Mouse (Mus musculus): Measurements from ENCODE around the gene Col4a3. TPM values are rescaled to one million over a fixed set of nuclear protein-coding genes. Genes with fewer than 3 reads are reported as not detected.

Col4a3 gene
- polyA plus RNA-seq, 1 experiment from 2014 or later = 0.16 TPM

DNA sequence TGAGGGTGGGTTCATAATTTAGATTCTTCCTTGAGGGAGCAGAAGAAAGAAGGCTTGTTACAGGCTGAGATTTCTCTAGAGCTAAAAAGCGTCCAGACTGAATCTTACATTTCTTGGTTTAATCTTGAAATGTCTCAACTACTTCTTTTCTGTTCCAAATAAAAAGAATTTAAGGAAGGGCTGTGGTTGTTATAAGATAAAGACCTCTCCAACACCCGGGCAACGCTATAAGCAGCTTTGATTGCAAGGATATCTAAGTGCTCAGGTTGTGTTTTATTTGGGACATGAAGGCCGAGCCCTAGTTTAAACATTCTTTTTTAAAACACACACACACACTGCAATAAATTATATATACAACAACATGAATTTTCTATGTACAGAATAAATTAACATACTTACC lies 17.3 kb upstream of the Col4a3 start:
- WGBS = 78% methylated on average over 4 of the region's 4 CpGs
- H3K4me3 ChIP-seq (ENCODE audit: low read length) = no peak overlapping the region
- H3K36me3 ChIP-seq (ENCODE audit: control insufficient read depth, insufficient read depth, low read length) = no peaks in the 10 kb centered on the region
- no peak overlapping the region for H3K4me2 ChIP-seq (ENCODE audit: low read depth, low read length)
- H3K27me3 ChIP-seq (replicated peaks; ENCODE audit: control insufficient read depth, insufficient read depth, low read length) = no peaks in the 10 kb centered on the region
- H3K27ac ChIP-seq (ENCODE audit: low read length) = no peak overlapping the region
- H3K9me3 ChIP-seq (ENCODE audit: control insufficient read depth, low read length) = no peaks in the 10 kb centered on the region
- H3K4me1 ChIP-seq (ENCODE audit: control insufficient read depth, insufficient read depth, low read length) = no peaks in the 10 kb centered on the region
- ATAC-seq = no peak
- no peak overlapping the region for H3K9ac ChIP-seq (ENCODE audit: low read depth, low read length)

GRCm38 (mm10) chr1:82571758-82572157 lies 15.0 kb upstream of the Col4a3 start:
- Histone ChIP-seq H3K9me3 (ENCODE audit: control insufficient read depth, low read length) (no peaks in the 10 kb centered on the region), H3K36me3 (ENCODE audit: control insufficient read depth, insufficient read depth, low read length) (no peaks in the 10 kb centered on the region), H3K27ac (ENCODE audit: low read length) (no peak overlapping the region), H3K4me1 (ENCODE audit: control insufficient read depth, insufficient read depth, low read length) (no peaks in the 10 kb centered on the region), H3K4me2 (ENCODE audit: low read depth, low read length) (no peak overlapping the region), H3K4me3 (ENCODE audit: low read length) (no peak overlapping the region), H3K27me3 (replicated peaks; ENCODE audit: control insufficient read depth, insufficient read depth, low read length) (no peaks in the 10 kb centered on the region), H3K9ac (ENCODE audit: low read depth, low read length) (no peak overlapping the region)
- ATAC-seq = no peak
- 70% methylated on average over 1 of the region's 1 CpGs for WGBS

DNA sequence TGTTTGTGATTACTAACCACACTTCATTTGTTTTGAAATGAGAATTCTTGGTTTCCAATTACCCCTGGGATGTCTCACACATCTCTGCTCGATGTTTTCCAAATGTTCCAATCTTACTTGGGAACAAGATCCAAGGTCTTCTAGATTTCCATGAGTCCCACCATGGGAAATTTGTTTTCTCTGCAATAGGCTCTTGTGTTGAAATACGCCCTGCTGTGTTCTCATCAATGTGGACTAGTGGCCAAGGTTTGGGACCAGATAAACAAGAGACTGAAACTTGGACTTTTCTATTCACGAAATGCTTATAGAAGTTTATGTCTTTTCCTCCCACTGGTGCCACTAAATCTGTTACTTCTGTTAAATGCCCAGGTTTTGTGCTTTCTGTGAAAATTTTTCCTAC lies 11.0 kb upstream of the Col4a3 start:
- Histone ChIP-seq H3K27me3 (replicated peaks; ENCODE audit: control insufficient read depth, insufficient read depth, low read length) (no peaks in the 10 kb centered on the region), H3K4me1 (ENCODE audit: control insufficient read depth, insufficient read depth, low read length) (no peaks in the 10 kb centered on the region), H3K4me2 (ENCODE audit: low read depth, low read length) (no peak overlapping the region), H3K9ac (ENCODE audit: low read depth, low read length) (no peak overlapping the region), H3K9me3 (ENCODE audit: control insufficient read depth, low read length) (no peaks in the 10 kb centered on the region), H3K27ac (ENCODE audit: low read length) (no peak overlapping the region), H3K4me3 (ENCODE audit: low read length) (no peak overlapping the region), H3K36me3 (ENCODE audit: control insufficient read depth, insufficient read depth, low read length) (no peaks in the 10 kb centered on the region)
- ATAC-seq = no peak
- 87% methylated on average over 3 of the region's 3 CpGs for WGBS

DNA sequence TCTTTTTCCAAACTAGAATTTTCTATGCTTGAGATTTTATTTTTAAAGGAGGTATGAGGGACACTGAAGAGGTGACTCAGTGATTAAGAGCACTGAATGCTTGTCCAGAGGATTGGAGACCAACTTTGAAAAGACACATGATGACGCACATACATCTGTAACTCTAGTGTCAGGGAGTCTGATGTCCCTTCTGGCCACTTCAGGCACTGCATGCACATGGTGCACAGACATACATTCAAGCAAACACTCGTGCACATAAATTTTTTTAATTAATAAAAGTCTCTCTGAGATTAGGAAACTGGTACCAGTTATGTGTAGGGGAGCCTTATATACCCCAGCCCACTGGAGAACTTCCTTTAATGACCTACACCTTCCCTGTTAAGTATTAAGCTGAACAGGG lies 10.5 kb upstream of the Col4a3 start:
- WGBS = 79% methylated on average over 2 of the region's 2 CpGs
- Histone ChIP-seq H3K4me2 (ENCODE audit: low read depth, low read length) (no peak overlapping the region), H3K4me1 (ENCODE audit: control insufficient read depth, insufficient read depth, low read length) (no peaks in the 10 kb centered on the region), H3K27ac (ENCODE audit: low read length) (no peak overlapping the region), H3K4me3 (ENCODE audit: low read length) (no peak overlapping the region), H3K36me3 (ENCODE audit: control insufficient read depth, insufficient read depth, low read length) (no peaks in the 10 kb centered on the region), H3K9ac (ENCODE audit: low read depth, low read length) (no peak overlapping the region), H3K27me3 (replicated peaks; ENCODE audit: control insufficient read depth, insufficient read depth, low read length) (no peaks in the 10 kb centered on the region), H3K9me3 (ENCODE audit: control insufficient read depth, low read length) (no peaks in the 10 kb centered on the region)
- no peak for ATAC-seq

DNA sequence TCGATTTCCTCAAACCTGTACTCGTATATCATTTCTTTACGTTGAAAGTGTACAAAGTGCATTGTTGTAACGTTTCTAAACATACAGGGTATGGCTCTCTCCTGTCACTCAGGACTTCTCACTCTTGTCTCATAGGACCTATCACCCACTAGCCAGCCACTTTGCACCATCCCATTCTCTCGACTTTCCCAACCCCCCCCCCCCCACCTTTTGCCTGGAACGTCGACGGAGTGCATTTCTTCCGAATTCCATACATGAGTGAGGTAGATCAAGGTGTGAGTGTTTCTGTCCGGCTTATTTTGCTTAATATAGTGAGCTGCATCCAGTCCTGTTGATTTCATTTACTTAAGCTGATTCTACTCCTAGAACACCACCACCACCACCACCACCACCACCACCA lies 9.4 kb upstream of the Col4a3 start:
- H3K27me3 ChIP-seq (replicated peaks; ENCODE audit: control insufficient read depth, insufficient read depth, low read length) = no peaks in the 10 kb centered on the region
- no peaks in the 10 kb centered on the region for H3K4me1 ChIP-seq (ENCODE audit: control insufficient read depth, insufficient read depth, low read length)
- WGBS = 87% methylated on average over 10 of the region's 10 CpGs
- no peak overlapping the region for H3K4me2 ChIP-seq (ENCODE audit: low read depth, low read length)
- no peak overlapping the region for H3K9ac ChIP-seq (ENCODE audit: low read depth, low read length)
- no peak overlapping the region for H3K4me3 ChIP-seq (ENCODE audit: low read length)
- H3K9me3 ChIP-seq (ENCODE audit: control insufficient read depth, low read length) = no peaks in the 10 kb centered on the region
- ATAC-seq = no peak
- H3K36me3 ChIP-seq (ENCODE audit: control insufficient read depth, insufficient read depth, low read length) = no peaks in the 10 kb centered on the region
- no peak overlapping the region for H3K27ac ChIP-seq (ENCODE audit: low read length)

- H3K9me3 ChIP-seq (ENCODE audit: control insufficient read depth, low read length) = no peaks in the 10 kb centered on the region
- H3K27me3 ChIP-seq (replicated peaks; ENCODE audit: control insufficient read depth, insufficient read depth, low read length) = no peaks in the 10 kb centered on the region
- H3K4me3 ChIP-seq (ENCODE audit: low read length) = no peak overlapping the region
- no peaks in the 10 kb centered on the region for H3K36me3 ChIP-seq (ENCODE audit: control insufficient read depth, insufficient read depth, low read length)
- no peak for ATAC-seq
- no peaks in the 10 kb centered on the region for H3K4me1 ChIP-seq (ENCODE audit: control insufficient read depth, insufficient read depth, low read length)
- 51% methylated on average over 3 of the region's 3 CpGs for WGBS
- H3K4me2 ChIP-seq (ENCODE audit: low read depth, low read length) = no peak overlapping the region
- H3K27ac ChIP-seq (ENCODE audit: low read length) = no peak overlapping the region
- H3K9ac ChIP-seq (ENCODE audit: low read depth, low read length) = no peak overlapping the region
Observed at GRCm38 (mm10) chr1:82577915-82578314, 8.8 kb upstream of the Col4a3 start.

GRCm38 (mm10) chr1:82578320-82578719 lies 8.4 kb upstream of the Col4a3 start:
- Histone ChIP-seq H3K27ac (ENCODE audit: low read length) (no peak overlapping the region), H3K9ac (ENCODE audit: low read depth, low read length) (no peak overlapping the region), H3K4me1 (ENCODE audit: control insufficient read depth, insufficient read depth, low read length) (no peaks in the 10 kb centered on the region), H3K4me3 (ENCODE audit: low read length) (no peak overlapping the region), H3K4me2 (ENCODE audit: low read depth, low read length) (no peak overlapping the region), H3K27me3 (replicated peaks; ENCODE audit: control insufficient read depth, insufficient read depth, low read length) (no peaks in the 10 kb centered on the region), H3K9me3 (ENCODE audit: control insufficient read depth, low read length) (no peaks in the 10 kb centered on the region), H3K36me3 (ENCODE audit: control insufficient read depth, insufficient read depth, low read length) (no peaks in the 10 kb centered on the region)
- 72% methylated on average over 4 of the region's 4 CpGs for WGBS
- no peak for ATAC-seq

- no peak overlapping the region for H3K4me2 ChIP-seq (ENCODE audit: low read depth, low read length)
- WGBS = 75% methylated on average over 7 of the region's 7 CpGs
- no peak for ATAC-seq
- no peaks in the 10 kb centered on the region for H3K9me3 ChIP-seq (ENCODE audit: control insufficient read depth, low read length)
- no peak overlapping the region for H3K9ac ChIP-seq (ENCODE audit: low read depth, low read length)
- H3K27me3 ChIP-seq (replicated peaks; ENCODE audit: control insufficient read depth, insufficient read depth, low read length) = peaks cover 8% of the 10 kb centered on the region; the same call in 1 of the 2 replicates
- H3K4me3 ChIP-seq (ENCODE audit: low read length) = no peak overlapping the region
- H3K27ac ChIP-seq (ENCODE audit: low read length) = no peak overlapping the region
- H3K4me1 ChIP-seq (ENCODE audit: control insufficient read depth, insufficient read depth, low read length) = peaks cover 9% of the 10 kb centered on the region
- no peaks in the 10 kb centered on the region for H3K36me3 ChIP-seq (ENCODE audit: control insufficient read depth, insufficient read depth, low read length)
Observed at GRCm38 (mm10) chr1:82585981-82586380, 740 bp upstream of the Col4a3 start.

- ATAC-seq = no peak
- no peaks in the 10 kb centered on the region for H3K36me3 ChIP-seq (ENCODE audit: control insufficient read depth, insufficient read depth, low read length)
- no peak overlapping the region for H3K27ac ChIP-seq (ENCODE audit: low read length)
- H3K9ac ChIP-seq (ENCODE audit: low read depth, low read length) = no peak overlapping the region
- peaks cover 9% of the 10 kb centered on the region for H3K4me1 ChIP-seq (ENCODE audit: control insufficient read depth, insufficient read depth, low read length)
- H3K4me3 ChIP-seq (ENCODE audit: low read length) = no peak overlapping the region
- H3K4me2 ChIP-seq (ENCODE audit: low read depth, low read length) = no peak overlapping the region
- H3K9me3 ChIP-seq (ENCODE audit: control insufficient read depth, low read length) = no peaks in the 10 kb centered on the region
- 66% methylated on average over 4 of the region's 4 CpGs for WGBS
- peaks cover 8% of the 10 kb centered on the region; the same call in 1 of the 2 replicates for H3K27me3 ChIP-seq (replicated peaks; ENCODE audit: control insufficient read depth, insufficient read depth, low read length)
Observed at GRCm38 (mm10) chr1:82590266-82590665, 3.5 kb downstream of the Col4a3 start.

GRCm38 (mm10) chr1:82596864-82597596 lies 10.3 kb downstream of the Col4a3 start:
- no peaks in the 10 kb centered on the region for H3K9me3 ChIP-seq (ENCODE audit: control insufficient read depth, low read length)
- peak; percentile 62; the same call in 1 of the 2 replicates for ATAC-seq
- H3K4me2 ChIP-seq (ENCODE audit: low read depth, low read length) = no peak overlapping the region
- H3K4me1 ChIP-seq (ENCODE audit: control insufficient read depth, insufficient read depth, low read length) = peaks cover 4% of the 10 kb centered on the region; the same call in 1 of the 2 replicates
- no peak overlapping the region for H3K4me3 ChIP-seq (ENCODE audit: low read length)
- H3K27me3 ChIP-seq (replicated peaks; ENCODE audit: control insufficient read depth, insufficient read depth, low read length) = no peaks in the 10 kb centered on the region
- no peak overlapping the region for H3K27ac ChIP-seq (ENCODE audit: low read length)
- WGBS = 35% methylated on average over 6 of the region's 6 CpGs
- no peaks in the 10 kb centered on the region for H3K36me3 ChIP-seq (ENCODE audit: control insufficient read depth, insufficient read depth, low read length)
- no peak overlapping the region for H3K9ac ChIP-seq (ENCODE audit: low read depth, low read length)
